Mouse (Mus musculus) kidney, adult 9 months (tissue): ENCODE results near the gene Tmem72.

Source experiments
- DNase-seq: peaks from one replicate; pipeline ENCODE4 v3.0.0; 2022

The Tmem72 gene

DNA sequence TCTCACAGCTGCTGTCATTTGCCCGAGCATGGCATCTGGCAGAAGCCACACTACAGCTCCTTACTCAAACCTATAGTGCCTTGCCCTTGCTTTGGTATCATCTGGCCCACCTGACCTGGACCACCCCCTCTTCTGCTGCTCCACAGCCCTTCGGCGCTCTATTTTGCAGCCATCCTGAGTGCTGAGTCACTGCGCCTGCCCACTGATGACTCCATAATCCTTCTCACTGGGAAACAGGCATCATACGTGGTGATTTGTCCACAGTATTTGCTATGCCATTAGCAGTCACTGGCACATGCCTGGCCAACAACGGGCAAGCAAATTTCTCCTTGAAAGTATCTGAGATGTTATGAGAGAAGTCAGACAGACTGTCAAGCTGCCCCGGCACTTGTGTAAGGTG, 66.9 kb downstream of the Tmem72 start:
- no peak for DNase-seq

DNA sequence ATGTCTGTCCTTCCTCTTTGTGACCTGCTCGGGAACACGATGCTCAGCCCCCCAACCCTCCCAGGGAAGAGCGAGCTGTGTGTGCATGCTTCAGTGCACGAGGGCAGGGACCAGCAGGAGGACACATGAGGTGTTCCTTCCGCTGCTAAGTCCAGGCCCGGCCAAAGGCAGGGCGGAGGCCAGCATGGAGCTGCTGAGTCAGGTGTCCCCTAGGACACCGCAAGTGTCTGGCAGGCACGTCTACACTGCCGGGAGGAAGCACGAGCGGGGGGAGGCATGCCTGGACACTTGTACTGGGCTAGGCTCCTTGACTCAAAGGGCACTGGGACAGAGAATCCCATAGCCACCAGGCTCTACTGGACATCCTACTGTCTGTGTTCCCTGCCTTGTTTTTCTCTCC, 69.0 kb downstream of the Tmem72 start:
- DNase-seq, result peak; percentile 80

DNA sequence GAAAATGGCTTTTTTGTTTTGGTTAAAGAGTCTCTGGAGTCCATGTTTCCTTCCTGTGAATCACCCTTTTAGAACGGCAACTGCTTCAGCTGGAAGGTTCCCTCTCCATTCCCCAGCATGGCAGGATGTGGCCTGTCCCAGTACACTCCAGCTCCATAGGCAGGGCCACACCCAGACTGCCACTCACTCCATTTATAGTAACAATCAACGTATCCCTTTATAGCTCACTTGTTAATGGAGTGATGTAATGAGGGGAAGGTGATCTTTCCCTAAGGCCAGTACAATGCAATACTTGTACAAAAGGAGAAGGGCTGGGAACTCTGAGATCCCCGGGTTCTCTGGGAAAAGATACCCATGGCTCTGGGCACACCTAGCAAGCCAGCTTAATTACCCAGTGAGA, 72.4 kb downstream of the Tmem72 start:
- DNase-seq, result no peak

DNA sequence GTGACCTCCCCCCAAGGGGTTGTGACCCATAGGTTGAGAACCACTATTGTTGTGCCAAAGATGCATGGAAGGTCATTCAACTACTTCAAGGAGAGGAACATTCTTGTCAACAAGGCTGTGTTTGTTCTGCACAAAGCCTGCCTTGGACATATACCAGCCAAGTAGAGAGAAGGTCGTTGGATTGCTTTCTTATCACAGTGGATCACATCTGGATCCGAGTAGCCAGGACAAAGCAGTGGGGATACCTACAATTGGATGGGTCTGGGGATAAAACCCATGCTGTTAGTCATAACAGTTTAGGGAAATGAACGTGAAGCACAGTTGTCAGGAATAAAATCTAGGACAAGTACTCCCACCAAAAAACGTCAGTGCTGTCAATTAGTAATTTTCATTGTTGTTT, 72.8 kb downstream of the Tmem72 start:
- DNase-seq, result no peak

DNA sequence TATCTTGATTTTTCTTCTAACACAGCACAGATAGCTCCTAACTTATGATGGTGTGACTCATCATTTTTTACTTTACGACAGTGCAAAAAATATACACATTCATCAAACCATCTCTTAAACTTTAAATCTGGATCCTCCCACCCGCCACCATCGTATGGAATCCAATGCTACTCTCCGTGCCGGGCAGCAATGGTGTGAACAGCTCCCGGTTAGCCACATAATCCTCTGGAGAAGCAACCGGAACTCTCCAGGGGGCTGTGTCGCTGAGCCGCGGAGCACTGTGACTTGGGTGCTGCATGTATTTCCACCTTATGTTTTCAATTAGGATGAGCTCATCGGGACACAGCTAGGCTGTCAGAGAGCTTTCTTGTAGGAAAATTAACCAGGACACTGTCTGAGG, 73.8 kb downstream of the Tmem72 start:
- DNase-seq, result no peak

DNA sequence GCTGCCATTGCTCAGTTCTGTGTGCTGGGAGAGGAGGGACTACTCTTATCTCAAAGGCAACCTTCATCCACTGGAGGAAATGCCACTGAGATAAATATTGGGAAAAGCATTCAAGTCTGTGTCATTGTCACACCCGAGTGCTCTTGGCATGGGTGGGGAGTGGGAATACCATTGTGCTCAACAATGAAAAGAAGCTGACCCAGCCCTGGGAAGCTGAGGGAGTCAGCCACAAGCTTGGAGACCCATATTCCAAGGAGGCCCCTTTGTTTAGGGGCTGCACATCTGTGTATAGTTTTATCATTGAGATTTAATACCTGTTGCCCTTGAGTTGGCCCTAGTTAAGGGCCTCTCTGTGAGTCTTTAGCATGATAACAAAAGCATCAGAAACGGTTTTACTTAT, 77.0 kb downstream of the Tmem72 start:
- DNase-seq, result no peak

DNA sequence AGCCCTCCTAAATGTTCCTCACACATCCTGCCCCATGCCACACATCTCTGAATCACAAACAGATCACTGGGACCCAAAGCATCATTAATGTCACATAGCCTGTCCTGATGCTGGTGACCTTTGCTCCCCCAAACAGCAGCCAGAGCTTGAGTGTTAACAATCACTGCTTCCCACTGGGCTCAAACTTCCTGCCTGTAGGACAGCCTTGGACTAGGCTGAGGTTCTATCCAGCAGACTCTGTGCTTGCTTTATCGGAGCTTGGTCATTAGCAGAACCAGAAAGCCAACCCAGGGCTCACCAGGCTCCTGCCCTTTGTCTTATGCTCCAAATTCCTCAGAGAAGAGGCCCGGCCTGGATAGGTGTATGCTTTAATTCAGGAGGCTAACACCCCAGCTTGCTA, 77.8 kb downstream of the Tmem72 start:
- DNase-seq, result no peak

DNA sequence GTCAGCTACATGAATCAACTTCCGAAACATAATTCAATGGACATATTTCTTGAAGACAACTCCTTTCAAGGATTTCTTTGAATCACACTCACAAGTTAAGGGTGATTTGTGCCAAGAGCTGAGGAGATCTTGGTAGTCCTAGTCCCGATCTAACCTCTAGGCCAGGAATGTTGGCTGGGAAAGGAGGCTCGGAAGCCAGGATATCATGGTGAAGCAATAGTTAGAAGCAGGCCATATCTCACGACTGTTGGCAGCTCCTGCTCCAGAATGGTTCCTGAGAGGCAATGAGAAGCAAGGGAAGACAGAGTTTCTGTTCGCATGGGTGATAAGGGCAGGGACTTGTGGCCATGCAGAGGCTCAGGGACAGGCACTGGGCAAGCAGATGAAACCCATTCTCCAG, 79.2 kb downstream of the Tmem72 start:
- no peak for DNase-seq

DNA sequence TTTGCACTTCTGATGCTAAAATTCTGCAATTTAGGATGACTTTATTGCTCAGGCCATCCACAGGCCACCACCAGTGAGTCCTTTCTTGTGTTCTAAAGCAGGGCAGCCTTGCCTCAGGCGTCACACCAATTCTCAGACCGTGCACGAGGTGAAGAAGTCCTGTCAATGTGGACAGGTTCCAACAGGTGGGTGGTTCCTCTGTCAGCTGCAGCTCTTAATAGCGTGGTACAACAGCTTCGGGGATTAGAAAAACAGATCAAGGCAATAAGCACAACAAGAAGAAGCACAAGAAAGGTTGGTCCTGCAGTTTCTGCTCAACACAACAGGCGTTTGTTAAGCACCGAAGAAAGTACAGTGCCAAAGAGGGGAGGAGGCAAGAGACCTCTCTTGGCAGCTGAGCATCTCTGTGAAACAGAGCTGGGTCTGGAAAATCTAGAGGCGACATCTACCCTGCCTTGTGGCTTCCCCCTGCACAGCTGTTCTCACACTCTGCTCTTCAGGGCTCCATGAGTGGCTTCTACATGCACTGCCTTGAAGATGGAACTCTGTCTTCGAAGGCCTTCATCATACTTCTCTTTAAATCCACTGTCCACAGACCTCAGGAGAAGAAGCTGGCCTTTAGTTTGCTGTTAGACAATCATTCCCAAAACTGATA, 80.0 kb downstream of the Tmem72 start:
- DNase-seq, result no peak

DNA sequence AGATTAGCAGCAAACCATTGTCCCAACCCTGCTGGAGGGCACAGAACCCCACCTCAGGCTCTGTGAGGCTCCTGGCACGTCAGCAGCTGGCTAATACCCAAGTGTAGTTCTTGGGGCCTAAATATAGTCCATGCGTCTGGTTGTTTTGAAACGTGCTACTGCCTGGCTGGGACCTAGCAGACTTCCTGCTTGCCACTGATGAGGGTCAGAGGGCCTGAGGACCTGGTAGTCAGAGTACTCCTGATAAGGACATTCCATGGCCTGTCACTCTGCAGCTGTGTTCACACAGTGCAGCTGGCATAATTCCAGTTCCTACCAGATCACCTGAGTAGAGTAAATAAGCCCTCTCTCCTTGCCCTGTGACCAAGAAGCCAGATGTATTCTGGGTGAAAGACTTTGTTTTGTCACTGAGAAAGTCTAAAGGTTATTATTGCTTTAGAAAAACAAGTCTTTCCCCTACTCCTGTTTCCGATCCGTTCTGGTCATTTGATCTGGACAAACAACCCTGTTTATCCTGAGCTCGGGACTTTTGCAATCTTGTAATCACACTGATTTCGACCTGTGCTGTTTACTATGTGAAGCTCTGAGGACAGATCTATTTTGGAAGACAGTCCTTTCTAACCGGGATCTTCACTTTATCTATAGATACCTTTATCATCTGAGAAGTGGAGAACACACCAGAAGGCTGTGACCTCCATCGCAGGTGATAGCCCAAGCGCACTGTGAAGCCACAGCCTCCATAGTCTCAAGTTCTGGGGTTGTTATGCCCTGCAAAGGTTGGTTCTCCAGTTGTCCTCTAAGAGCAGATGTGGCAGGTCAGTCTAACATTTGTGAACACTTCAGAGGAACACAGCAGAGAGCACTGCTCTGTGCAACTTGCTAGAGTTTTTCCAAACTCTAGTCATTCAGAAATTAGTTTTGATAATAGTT, 81.2 kb downstream of the Tmem72 start:
- peak; percentile 93 for DNase-seq

DNA sequence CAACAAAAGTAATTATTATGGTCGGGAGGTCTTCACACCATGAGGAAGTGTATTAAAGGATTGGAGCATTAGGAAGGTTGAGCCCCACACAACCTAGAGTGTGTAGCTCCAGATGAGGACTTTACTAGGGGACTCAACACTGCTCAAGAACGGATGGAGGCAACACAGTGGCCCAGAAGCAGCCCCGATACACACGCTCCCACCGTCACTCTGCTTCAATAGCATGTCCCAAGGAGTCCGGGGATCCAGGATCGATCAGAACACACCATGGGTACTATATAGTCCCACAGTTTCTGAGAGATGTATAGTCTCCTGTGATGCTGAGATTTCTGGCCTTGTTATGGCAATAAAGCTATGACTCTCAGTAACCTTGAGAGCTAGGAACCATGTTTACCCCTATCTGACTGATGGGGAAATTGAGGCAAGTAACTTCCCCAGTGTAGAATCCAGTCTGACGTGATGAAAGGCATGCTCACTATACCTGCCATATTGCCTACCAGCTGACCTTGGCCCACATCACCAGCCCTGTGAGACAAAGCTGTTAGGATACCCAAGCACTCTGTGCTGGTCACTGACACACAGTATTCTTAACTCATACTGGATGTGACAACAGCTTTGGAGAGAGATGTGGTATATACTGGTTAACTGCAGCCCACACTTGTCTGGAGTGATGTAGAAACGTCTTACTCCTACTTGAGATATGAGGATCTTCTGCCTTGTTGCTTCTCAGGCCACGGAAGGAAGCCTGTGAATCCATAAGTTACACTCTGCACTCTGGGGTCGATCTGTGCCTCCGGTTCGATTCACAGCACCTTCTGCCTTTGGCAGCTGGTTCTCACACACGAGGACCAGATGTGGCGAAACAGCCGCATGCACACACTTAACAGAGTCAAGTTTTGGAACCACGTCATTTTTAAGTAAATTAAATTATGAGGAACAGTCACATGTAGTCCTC, 82.7 kb downstream of the Tmem72 start:
- no peak for DNase-seq

DNA sequence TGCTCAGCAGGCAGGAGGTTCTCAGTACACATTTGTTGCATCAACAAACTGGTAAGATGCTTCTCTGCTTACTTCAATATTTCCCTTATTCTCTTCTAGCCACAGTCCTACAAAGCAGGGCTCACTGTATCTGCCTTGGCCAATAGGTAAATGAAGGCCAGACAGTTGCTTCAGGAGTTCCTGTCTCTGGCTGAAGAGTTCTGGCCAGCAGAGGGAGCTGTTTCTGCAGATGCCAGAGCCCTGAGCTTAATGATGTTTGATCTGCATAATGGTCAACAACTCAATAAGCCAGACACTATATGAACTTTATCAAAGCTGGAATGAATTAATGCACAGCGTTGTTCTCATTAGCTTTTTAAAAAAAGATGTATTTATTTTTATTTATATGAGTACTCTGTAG, 84.6 kb downstream of the Tmem72 start:
- DNase-seq, result peak; percentile 93

DNA sequence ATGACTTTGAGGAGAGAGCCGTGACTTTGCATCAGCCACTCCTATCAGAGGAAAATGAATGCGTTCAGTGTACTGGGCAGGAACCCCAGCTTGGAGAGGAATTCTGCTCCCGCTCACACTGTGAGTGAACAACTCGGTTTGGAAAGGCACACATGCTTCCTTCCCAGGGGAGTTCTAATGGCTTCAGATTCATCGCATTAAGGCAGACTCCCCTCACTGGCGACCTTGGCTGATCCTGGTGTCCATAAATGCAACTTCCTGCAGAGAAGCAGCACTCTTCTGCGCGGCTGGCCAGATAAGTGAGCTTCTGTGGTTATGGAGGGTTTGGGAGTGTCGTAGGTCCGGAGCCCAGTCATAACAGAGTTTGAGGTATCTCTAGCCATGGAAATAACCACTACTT, 86.9 kb downstream of the Tmem72 start:
- no peak for DNase-seq
